ENCODE assay signal across 21 mouse cellular contexts in genomic region chr13:41850727-41851378, GRCm38 (mm10). TPM values are rescaled to one million over a fixed set of nuclear protein-coding genes. Genes with fewer than 3 reads are reported as not detected.
DNase-seq lines count a peak whose midpoint lies in the region; ATAC-seq and TF ChIP-seq lines count a peak whose summit lies in the region.
"Had no signal": no experiment of that assay in that cellular context is flagged by ENCODE, and none has a peak within 500 bp of the region (broad histone marks: within the 10 kb centered on the region; RNA-seq: fewer than 3 reads in every experiment).

No protein-coding gene starts in this region.

- 71% methylated on average over 3 of the region's 3 CpGs for WGBS in kidney, postnatal 0 days
- 14% methylated on average over 3 of the region's 3 CpGs for WGBS in forebrain, embryonic 12.5 days

- no peaks in the 10 kb centered on the region for H3K9me3 ChIP-seq in kidney, postnatal 0 days (replicated peaks; ENCODE audit: low read length)
- no peaks in the 10 kb centered on the region for H3K9me3 ChIP-seq in forebrain, embryonic 12.5 days
- H3K9me3 ChIP-seq: heart, embryonic 10.5 days; hindbrain, embryonic 10.5 days; limb, embryonic 13.5 days; lung, embryonic 15.5 days; neural tube, embryonic 13.5 days; stomach, embryonic 15.5 days had no signal

- H3K4me1 ChIP-seq in kidney, postnatal 0 days (replicated peaks; ENCODE audit: insufficient read depth, low read length): no peaks in the 10 kb centered on the region
- H3K4me1 ChIP-seq in forebrain, embryonic 12.5 days: peaks cover 16% of the 10 kb centered on the region
- H3K4me1 ChIP-seq: stomach, embryonic 15.5 days had no signal

- H3K27me3 ChIP-seq in kidney, postnatal 0 days (ENCODE audit: insufficient read depth, low read length): no peaks in the 10 kb centered on the region
- no peaks in the 10 kb centered on the region for H3K27me3 ChIP-seq in forebrain, embryonic 12.5 days
- H3K27me3 ChIP-seq: limb, embryonic 13.5 days; lung, embryonic 15.5 days; neural tube, embryonic 13.5 days; stomach, embryonic 15.5 days had no signal

- H3K27ac ChIP-seq in kidney, postnatal 0 days: no peak overlapping the region
- H3K27ac ChIP-seq in forebrain, embryonic 12.5 days: 0 out of 2 replicates have a peak overlapping the region, but pooled peaks have one; percentile 21
- H3K27ac ChIP-seq: heart, embryonic 10.5 days; hindbrain, embryonic 10.5 days; limb, embryonic 13.5 days; liver, embryonic 14.5 days; lung, embryonic 15.5 days; neural tube, embryonic 13.5 days; stomach, embryonic 15.5 days had no signal

- TF ChIP-seq CTCF in kidney, postnatal 0 days (IDR thresholded peaks at IDR 0.05; ENCODE audit: low read depth): no peak
- no peak for TF ChIP-seq CTCF in brain, embryonic 14.5 days (IDR thresholded peaks at IDR 0.05; ENCODE audit: borderline replicate concordance, extremely low read depth, insufficient read depth, insufficient read length)

- no peak overlapping the region for H3K4me3 ChIP-seq in kidney, postnatal 0 days (replicated peaks; ENCODE audit: low read depth, low read length)
- no peak overlapping the region for H3K4me3 ChIP-seq in forebrain, embryonic 12.5 days (replicated peaks)
- H3K4me3 ChIP-seq: heart, embryonic 10.5 days; hindbrain, embryonic 10.5 days; limb, embryonic 13.5 days; lung, embryonic 15.5 days; neural tube, embryonic 13.5 days; stomach, embryonic 15.5 days had no signal

- no peaks in the 10 kb centered on the region for H3K36me3 ChIP-seq in kidney, postnatal 0 days (ENCODE audit: insufficient read depth, low read length)
- no peaks in the 10 kb centered on the region for H3K36me3 ChIP-seq in forebrain, embryonic 12.5 days (replicated peaks)
- H3K36me3 ChIP-seq: heart, embryonic 10.5 days; hindbrain, embryonic 10.5 days; limb, embryonic 13.5 days; lung, embryonic 15.5 days; neural tube, embryonic 13.5 days; stomach, embryonic 15.5 days had no signal

- peak; percentile 15 for DNase-seq in kidney, postnatal 0 days (ENCODE audit: low spot score)
- no peak for DNase-seq in kidney, postnatal 4 days
- DNase-seq in brain, embryonic 14.5 days (ENCODE audit: low read depth): peak; percentile 84
- DNase-seq in retina, embryonic 14.5 days (ENCODE audit: low spot score): peak; percentile 80
- no peak for DNase-seq in adipocyte (ENCODE audit: low spot score)
- DNase-seq: cerebellum, adult 8-10 months; gastrocnemius, postnatal 36 days; kidney, adult 11 months; layer of hippocampus, postnatal 36 days; lung, postnatal 4 days; right cerebral cortex, postnatal 25 days had no signal

- no peak overlapping the region for H3K9ac ChIP-seq in kidney, postnatal 0 days (ENCODE audit: low read depth, low read length)
- no peak overlapping the region for H3K9ac ChIP-seq in forebrain, embryonic 12.5 days
- H3K9ac ChIP-seq: limb, embryonic 13.5 days; liver, embryonic 14.5 days; lung, embryonic 15.5 days; neural tube, embryonic 13.5 days; stomach, embryonic 15.5 days had no signal

- H3K4me2 ChIP-seq in kidney, postnatal 0 days (ENCODE audit: low read length): no peak overlapping the region
- no peak overlapping the region for H3K4me2 ChIP-seq in forebrain, embryonic 12.5 days
- H3K4me2 ChIP-seq: limb, embryonic 13.5 days; lung, embryonic 15.5 days; neural tube, embryonic 13.5 days; stomach, embryonic 15.5 days had no signal

- TF ChIP-seq POLR2A in brain, embryonic 14.5 days (IDR thresholded peaks at IDR 0.05; ENCODE audit: borderline replicate concordance, extremely low read depth, insufficient read depth, insufficient read length, poor library complexity, severe bottlenecking): no peak

- no peak for ATAC-seq in kidney, postnatal 0 days (replicated peaks; ENCODE audit: low FRiP score, low read depth)
- ATAC-seq in forebrain, embryonic 12.5 days (ENCODE audit: low FRiP score): peak; percentile 64; the same call in 1 of the 2 replicates
- no peak for ATAC-seq in megakaryocyte-erythroid progenitor cell, adult 5-6 weeks (replicated peaks; ENCODE audit: low FRiP score, low TSS enrichment, poor library complexity, severe bottlenecking)

RNA-seq across cellular contexts. Expression of gene Adtrp, which starts 3.4 kb away (rescaled TPM):
- polyA plus RNA-seq in kidney, postnatal 0 days (2015; fragmentation: Nextera tagmentation; extraction: Ambion mirVana): 3.2 and 4.3 TPM in 2 replicates
- polyA plus RNA-seq in brain, embryonic 14.5 days (2012; rRNA removed): 0.38 and 0.59 TPM in 2 replicates
- 0.19 and 0.24 TPM in 2 replicates for polyA plus RNA-seq in forebrain, embryonic 12.5 days (2016; fragmentation: Nextera tagmentation; extraction: Ambion mirVana)
- total RNA-seq in megakaryocyte-erythroid progenitor cell, adult 5-6 weeks (2014; fragmentation: Nextera tagmentation): not detected in 2 replicates
- total RNA-seq in megakaryocyte-erythroid progenitor cell, adult 5-6 weeks (2017): not detected in 2 replicates
- total RNA-seq: common myeloid progenitor, adult 5-6 weeks had no signal
- polyA plus RNA-seq: hindbrain, embryonic 10.5 days had no signal

Comparison
In these comparisons a context has a peak if more than half of its experiments do, and no peak if none do; other contexts are left out.
1. DNase-seq: peak in kidney, postnatal 0 days (single experiment), brain, embryonic 14.5 days (single experiment) and retina, embryonic 14.5 days (single experiment); none in kidney, postnatal 4 days (0 of 2) and adipocyte (single experiment).